Mouse (Mus musculus) embryonic facial prominence, embryonic 10.5 days (tissue): ENCODE results near the gene Grik3. TPM values are rescaled to one million over a fixed set of nuclear protein-coding genes. Genes with fewer than 3 reads are reported as not detected.

Experiments used
- DNase-seq: peaks from one replicate; pipeline ENCODE4 v3.0.0-alpha.2; 2017; ENCODE audit warnings: low spot score
- H3K27ac ChIP-seq: fragments of 300-500 bp; sonication (generic); replicated peaks from 2 replicates; pipeline ENCODE4 v1.5.1; 2016; ENCODE audit warnings: mild to moderate bottlenecking
- H3K27me3 ChIP-seq: fragments of 300-500 bp; sonication (generic); replicated peaks from 2 replicates; pipeline ENCODE4 v1.6.1; 2016; ENCODE audit warnings: low read depth, mild to moderate bottlenecking; ENCODE audit not compliant: poor library complexity, severe bottlenecking
- H3K36me3 ChIP-seq: fragments of 300-500 bp; sonication (generic); replicated peaks from 2 replicates; pipeline ENCODE4 v1.6.1; 2016; ENCODE audit warnings: mild to moderate bottlenecking, moderate library complexity
- H3K4me1 ChIP-seq: fragments of 300-500 bp; sonication (generic); 2 replicates; pipeline ENCODE4 v1.6.1; 2016
- H3K4me3 ChIP-seq: fragments of 300-500 bp; sonication (generic); 2 replicates; pipeline ENCODE4 v1.5.1; 2016; ENCODE audit warnings: mild to moderate bottlenecking, moderate library complexity
- H3K9me3 ChIP-seq: fragments of 300-500 bp; sonication (generic); 2 replicates; pipeline ENCODE4 v1.6.1; 2016; ENCODE audit warnings: mild to moderate bottlenecking
- WGBS: fragments of 180-500 bp; shearing (Covaris S2); methylation state at CpG from one replicate; pipeline ENCODE4 v1.1.7; 2016; 5-methylcytosine and 5-hydroxymethylcytosine counted together
- microRNA-seq: library from miRNA; unstranded; fragments of <30 nt; microRNA quantifications from one replicate; pipeline ENCODE4, GENCODE M21; 2017
- polyA plus RNA-seq: library from polyadenylated mRNA; unstranded; fragments of >200 nt; fragmentation: Nextera tagmentation; extraction: Ambion mirVana; gene quantifications from 2 replicates; pipeline ENCODE4 v1.2.1, GENCODE M21; 2016

The Grik3 gene
- polyA plus RNA-seq, 1 experiment from 2014 or later, result 0.16 TPM

DNA sequence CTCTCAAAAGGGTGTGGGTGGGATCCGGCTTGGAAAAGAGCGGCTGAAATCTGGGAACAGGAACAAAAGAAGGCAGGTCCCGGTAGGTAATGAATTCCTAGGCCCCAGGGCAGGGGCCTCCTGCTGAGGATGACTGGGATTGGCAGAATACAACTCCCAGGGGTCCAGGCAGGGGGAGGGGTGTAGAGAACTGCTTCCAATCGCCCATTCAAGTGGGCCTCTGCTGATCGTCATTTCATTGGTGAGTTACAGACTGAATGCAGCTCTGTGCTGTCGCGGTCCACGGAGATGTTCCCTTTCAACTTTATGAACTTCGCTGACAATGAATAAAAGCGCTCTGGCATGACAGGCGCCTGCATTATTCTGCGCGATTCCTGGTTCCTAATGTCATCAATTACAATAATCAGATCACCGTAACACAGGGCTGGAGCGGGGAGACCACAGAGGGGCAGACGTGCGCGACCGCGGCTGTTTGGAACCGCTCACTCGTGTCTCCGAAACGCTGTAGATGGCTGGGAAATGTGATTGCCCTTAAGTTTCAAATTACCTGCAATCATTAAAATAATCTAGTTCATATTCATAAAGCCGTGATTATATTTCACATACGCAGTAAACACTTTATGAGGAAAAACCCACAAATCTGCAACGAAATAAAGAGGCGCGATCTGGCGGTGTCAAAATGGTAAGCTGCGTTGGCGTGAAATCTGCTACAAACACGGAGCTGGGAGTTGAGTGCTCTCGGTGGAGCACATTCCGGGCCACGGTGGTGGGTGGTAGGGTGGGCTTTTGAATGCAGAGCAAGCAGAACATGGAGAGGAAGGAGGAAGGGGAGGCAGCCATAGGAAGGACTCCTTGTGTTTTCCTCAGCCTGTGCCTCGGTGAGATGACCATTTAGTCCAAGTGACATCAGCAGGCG lies 239.1 kb downstream of the Grik3 start:
- Histone ChIP-seq H3K4me1 (peaks cover 46% of the 10 kb centered on the region), H3K4me3 (peak overlapping the region; percentile 48), H3K9me3 (no peaks in the 10 kb centered on the region), H3K27me3 (peaks cover 90% of the 10 kb centered on the region), H3K27ac (peak overlapping the region; percentile 48; the same call in 1 of the 2 replicates), H3K36me3 (no peaks in the 10 kb centered on the region)
- DNase-seq, result peak; percentile 74
- WGBS, result 4% methylated on average over 38 of the region's 38 CpGs

DNA sequence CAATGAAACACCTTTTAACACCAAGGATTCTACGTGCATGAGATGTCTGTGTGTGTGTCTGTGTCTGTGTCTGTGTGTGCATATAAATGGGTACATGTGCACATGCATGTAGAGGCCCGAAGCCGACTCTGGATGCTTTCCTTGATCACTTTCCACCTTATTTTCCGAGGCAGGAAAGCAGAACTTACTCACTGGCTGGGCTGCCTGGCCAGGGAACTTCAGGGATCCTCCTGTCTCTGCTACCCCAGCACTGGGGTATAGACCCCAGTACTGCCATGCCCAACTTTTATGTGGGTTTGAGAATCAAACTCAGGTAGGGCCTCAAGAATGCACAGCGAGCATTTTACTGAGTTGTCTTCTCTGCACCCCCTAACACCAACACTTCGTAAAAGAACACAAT lies 240.3 kb downstream of the Grik3 start:
- Histone ChIP-seq H3K4me3 (no peak overlapping the region), H3K36me3 (no peaks in the 10 kb centered on the region), H3K9me3 (no peaks in the 10 kb centered on the region), H3K4me1 (peaks cover 40% of the 10 kb centered on the region), H3K27me3 (peaks cover 80% of the 10 kb centered on the region), H3K27ac (no peak overlapping the region)
- WGBS, result 87% methylated on average over 6 of the region's 6 CpGs
- no peak for DNase-seq

DNA sequence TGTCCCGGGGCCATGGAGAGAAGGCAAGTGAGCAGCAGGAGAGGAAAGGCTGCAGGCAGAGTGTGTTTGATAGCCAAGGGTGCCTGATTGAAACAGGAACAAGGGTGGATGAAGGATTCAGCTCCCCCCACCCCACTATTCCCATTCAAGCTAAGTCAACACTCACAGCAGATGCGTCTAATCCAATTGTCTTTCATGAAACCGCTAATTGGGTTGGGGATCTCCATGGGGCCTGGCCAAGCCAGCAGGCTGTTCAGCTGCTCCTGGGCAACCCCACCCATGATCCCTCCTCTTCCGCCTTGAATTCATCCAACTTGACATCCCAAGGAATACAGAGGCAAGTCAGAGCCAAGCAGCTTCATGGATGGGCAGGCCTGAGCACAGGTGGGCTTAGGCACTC lies 246.3 kb downstream of the Grik3 start:
- Histone ChIP-seq H3K27ac (no peak overlapping the region), H3K9me3 (no peaks in the 10 kb centered on the region), H3K4me3 (no peak overlapping the region), H3K27me3 (peaks cover 20% of the 10 kb centered on the region), H3K36me3 (no peaks in the 10 kb centered on the region), H3K4me1 (no peaks in the 10 kb centered on the region)
- no peak for DNase-seq
- WGBS, result 45% methylated on average over 4 of the region's 4 CpGs

- peaks cover 8% of the 10 kb centered on the region for H3K27me3 ChIP-seq
- no peaks in the 10 kb centered on the region for H3K4me1 ChIP-seq
- DNase-seq, result no peak
- no peaks in the 10 kb centered on the region for H3K9me3 ChIP-seq
- no peaks in the 10 kb centered on the region for H3K36me3 ChIP-seq
- no peak overlapping the region for H3K4me3 ChIP-seq
- H3K27ac ChIP-seq, result no peak overlapping the region
- 79% methylated on average over 4 of the region's 4 CpGs for WGBS
Observed at GRCm38 (mm10) chr4:125738825-125739224, 248.3 kb downstream of the Grik3 start.

GRCm38 (mm10) chr4:125742162-125742571 lies 251.7 kb downstream of the Grik3 start:
- H3K4me3 ChIP-seq, result no peak overlapping the region
- peaks cover 8% of the 10 kb centered on the region for H3K4me1 ChIP-seq
- H3K27ac ChIP-seq, result no peak overlapping the region
- no peaks in the 10 kb centered on the region for H3K9me3 ChIP-seq
- H3K36me3 ChIP-seq, result no peaks in the 10 kb centered on the region
- whole genome bisulfite sequencing, result 88% methylated on average over 16 of the region's 16 CpGs
- H3K27me3 ChIP-seq, result no peaks in the 10 kb centered on the region
- no peak for DNase-seq

- no peak for DNase-seq
- Histone ChIP-seq H3K27ac (no peak overlapping the region), H3K4me3 (no peak overlapping the region), H3K9me3 (no peaks in the 10 kb centered on the region), H3K4me1 (peaks cover 8% of the 10 kb centered on the region), H3K27me3 (no peaks in the 10 kb centered on the region), H3K36me3 (no peaks in the 10 kb centered on the region)
- WGBS, result 74% methylated on average over 3 of the region's 3 CpGs
Observed at GRCm38 (mm10) chr4:125745902-125746301, 255.4 kb downstream of the Grik3 start.

DNA sequence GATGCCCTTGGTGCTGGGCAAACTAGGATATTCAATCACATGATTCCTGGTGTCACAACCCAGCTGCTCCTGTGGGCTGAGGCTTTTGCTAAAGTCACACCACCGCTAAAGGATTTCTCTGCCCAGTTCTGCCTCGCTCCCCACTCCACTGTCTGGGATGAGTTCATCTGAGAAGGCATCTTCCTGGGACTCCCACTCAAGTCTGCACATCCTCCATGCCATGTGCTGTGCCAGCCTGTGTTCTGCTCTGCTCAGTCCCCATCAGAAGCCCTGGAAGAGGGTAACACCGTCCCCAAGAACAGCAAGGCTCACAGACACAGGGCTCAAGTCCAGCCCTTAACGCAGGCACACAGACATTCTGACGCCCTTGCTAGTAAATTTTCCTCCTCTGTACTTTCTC lies 265.9 kb downstream of the Grik3 start:
- H3K27me3 ChIP-seq, result no peaks in the 10 kb centered on the region
- H3K9me3 ChIP-seq, result 0 out of 2 replicates have a peak, but pooled peaks cover 2% of the 10 kb centered on the region
- H3K36me3 ChIP-seq, result no peaks in the 10 kb centered on the region
- no peak overlapping the region for H3K4me3 ChIP-seq
- DNase-seq, result no peak
- no peak overlapping the region for H3K27ac ChIP-seq
- 87% methylated on average over 5 of the region's 5 CpGs for WGBS
- no peaks in the 10 kb centered on the region for H3K4me1 ChIP-seq

- no peak overlapping the region for H3K27ac ChIP-seq
- H3K36me3 ChIP-seq, result no peaks in the 10 kb centered on the region
- DNase-seq, result no peak
- peaks cover 10% of the 10 kb centered on the region for H3K4me1 ChIP-seq
- H3K27me3 ChIP-seq, result no peaks in the 10 kb centered on the region
- 94% methylated on average over 4 of the region's 4 CpGs for whole genome bisulfite sequencing
- H3K4me3 ChIP-seq, result no peak overlapping the region
- H3K9me3 ChIP-seq, result no peaks in the 10 kb centered on the region
Observed at GRCm38 (mm10) chr4:125760326-125760725, 269.8 kb downstream of the Grik3 start.

GRCm38 (mm10) chr4:125763056-125763455 lies 272.6 kb downstream of the Grik3 start:
- 32% methylated on average over 5 of the region's 5 CpGs for WGBS
- H3K36me3 ChIP-seq, result no peaks in the 10 kb centered on the region
- no peak overlapping the region for H3K4me3 ChIP-seq
- H3K9me3 ChIP-seq, result no peaks in the 10 kb centered on the region
- DNase-seq, result no peak
- no peak overlapping the region for H3K27ac ChIP-seq
- H3K4me1 ChIP-seq, result peaks cover 10% of the 10 kb centered on the region
- no peaks in the 10 kb centered on the region for H3K27me3 ChIP-seq

Small RNA genes within 50 kb of the gene (microRNA-seq; reads per million reads assigned to microRNA genes)
- gene Mir692-2, result not detected
